Mouse (Mus musculus) heart, embryonic 11.5 days (tissue): ENCODE data around the gene Aipl1. TPM values are rescaled to one million over a fixed set of nuclear protein-coding genes. Genes with fewer than 3 reads are reported as not detected.

Experiments used
- ATAC-seq: fragments of 200-750 bp; cut with Nextera tagmentation; replicated peaks from 2 replicates; pipeline ENCODE4 v1.8.0; 2017; ENCODE audit warnings: moderate library complexity; ENCODE audit not compliant: insufficient number of reproducible peaks, low FRiP score, low TSS enrichment
- H3K27ac ChIP-seq: fragments of 300-500 bp; sonication (generic); 2 replicates; pipeline ENCODE4 v1.5.1; 2014; ENCODE audit warnings: mild to moderate bottlenecking, low read depth, low read length
- H3K27me3 ChIP-seq: fragments of 300-500 bp; sonication (generic); 2 replicates; pipeline ENCODE4 v1.6.1; 2014; ENCODE audit warnings: mild to moderate bottlenecking, low read length, mixed read lengths; ENCODE audit not compliant: control insufficient read depth, insufficient read depth
- H3K36me3 ChIP-seq: fragments of 300-500 bp; sonication (generic); 2 replicates; pipeline ENCODE4 v1.6.1; 2014; ENCODE audit warnings: mild to moderate bottlenecking, low read length, moderate library complexity, mixed read lengths; ENCODE audit not compliant: control insufficient read depth, insufficient read depth
- H3K4me1 ChIP-seq: fragments of 300-500 bp; sonication (generic); 2 replicates; pipeline ENCODE4 v1.6.1; 2014; ENCODE audit warnings: low read length; ENCODE audit not compliant: control insufficient read depth, insufficient read depth
- H3K4me2 ChIP-seq: fragments of 300-500 bp; sonication (generic); 2 replicates; pipeline ENCODE4 v1.6.1; 2014; ENCODE audit warnings: mild to moderate bottlenecking, moderate library complexity
- H3K4me3 ChIP-seq: fragments of 300-500 bp; sonication (generic); 2 replicates; pipeline ENCODE4 v1.5.1; 2014; ENCODE audit warnings: low read depth, low read length
- H3K9ac ChIP-seq: fragments of 300-500 bp; sonication (generic); 2 replicates; pipeline ENCODE4 v1.6.1; 2014; ENCODE audit warnings: mild to moderate bottlenecking, low read depth, low read length, moderate library complexity
- H3K9me3 ChIP-seq: fragments of 300-500 bp; sonication (generic); replicated peaks from 2 replicates; pipeline ENCODE4 v1.6.1; 2016; ENCODE audit warnings: low read length; ENCODE audit not compliant: control insufficient read depth
- WGBS: fragments of 180-500 bp; shearing (Covaris S2); extraction: QIAGEN DNeasy Blood & Tissue Kit; methylation state at CpG from one replicate; pipeline ENCODE4 v1.1.7; 2014; ENCODE audit not compliant: insufficient replicate concordance; 5-methylcytosine and 5-hydroxymethylcytosine counted together
- polyA plus RNA-seq: library from polyadenylated mRNA; unstranded; fragments of >200 nt; fragmentation: Nextera tagmentation; extraction: Ambion mirVana; gene quantifications from 2 replicates; pipeline ENCODE4 v1.2.1, GENCODE M21; 2014

Aipl1 gene
- polyA plus RNA-seq, 1 experiment from 2014 or later: 0.34 TPM

DNA sequence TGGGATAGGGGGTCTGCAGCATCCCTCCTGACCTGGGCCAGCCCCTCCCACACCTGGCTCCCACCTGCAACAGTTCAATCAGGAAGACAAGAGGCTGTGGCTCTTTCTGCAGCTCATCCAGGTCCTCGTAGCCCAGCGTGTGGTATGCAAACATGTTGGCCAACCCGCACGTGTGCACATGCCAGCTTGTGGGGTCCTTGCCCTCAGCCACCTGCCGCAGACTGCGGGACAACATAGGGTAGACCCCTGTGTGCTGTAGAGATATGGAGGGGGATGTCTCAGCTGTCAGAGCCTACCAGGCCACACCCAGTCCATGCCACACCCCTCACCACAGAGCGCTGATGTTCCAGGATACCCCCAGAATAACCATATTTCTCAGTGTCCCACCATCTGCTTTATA is 6.0 kb downstream of the Aipl1 start:
- Histone ChIP-seq H3K9ac (no peak overlapping the region), H3K4me3 (no peak overlapping the region), H3K9me3 (no peaks in the 10 kb centered on the region), H3K36me3 (no peaks in the 10 kb centered on the region), H3K4me2 (no peak overlapping the region), H3K27me3 (peaks cover 19% of the 10 kb centered on the region), H3K4me1 (peaks cover 11% of the 10 kb centered on the region), H3K27ac (no peak overlapping the region)
- ATAC-seq: 0 out of 2 replicates have a peak, but pooled peaks have one; percentile 27
- WGBS: 70% methylated on average over 7 of the region's 7 CpGs

DNA sequence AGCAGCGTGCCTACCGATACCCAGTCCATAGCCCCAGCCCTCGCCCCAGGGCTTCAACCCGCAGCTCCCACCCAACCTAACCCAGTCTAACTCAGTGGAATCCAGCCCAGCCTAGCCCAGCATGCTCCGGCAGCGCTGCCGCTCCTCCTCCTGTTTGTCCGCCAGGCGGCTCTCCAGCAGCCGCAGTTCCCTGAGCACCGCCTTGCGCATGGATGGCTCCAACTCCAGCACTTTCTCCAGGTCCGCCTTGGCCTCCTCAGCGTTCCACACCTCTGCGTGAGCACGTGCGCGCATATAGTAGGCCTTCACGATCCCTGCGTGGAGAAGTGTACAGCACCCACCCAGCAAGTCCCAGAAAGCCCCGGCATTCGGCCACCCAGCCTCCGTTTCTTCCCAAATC is 8.2 kb downstream of the Aipl1 start:
- Histone ChIP-seq H3K9me3 (no peaks in the 10 kb centered on the region), H3K4me1 (peaks cover 6% of the 10 kb centered on the region), H3K4me2 (peak overlapping the region; percentile 7; the same call in 1 of the 2 replicates), H3K27me3 (peaks cover 23% of the 10 kb centered on the region), H3K27ac (no peak overlapping the region), H3K9ac (no peak overlapping the region), H3K4me3 (no peak overlapping the region), H3K36me3 (no peaks in the 10 kb centered on the region)
- no peak for ATAC-seq
- 21% methylated on average over 22 of the region's 23 CpGs for WGBS

DNA sequence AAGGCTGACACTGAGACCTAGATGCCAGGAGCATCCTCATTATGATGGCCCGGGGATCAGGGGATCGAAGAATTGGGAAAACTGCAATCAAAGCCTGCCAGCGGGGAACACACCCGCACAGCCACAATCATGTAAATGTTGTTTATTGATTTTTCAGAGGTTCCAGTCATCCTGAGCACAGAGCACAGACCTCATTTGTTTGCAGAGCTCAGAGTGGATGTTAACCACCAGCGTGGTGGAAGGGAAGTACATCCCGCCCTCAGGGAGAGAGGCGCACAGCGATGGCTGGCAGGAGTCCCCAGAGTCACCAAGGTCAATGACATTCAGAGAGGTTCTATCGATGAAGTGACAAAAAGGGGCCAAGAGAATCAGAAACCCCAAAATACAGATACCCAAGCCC is 9.5 kb downstream of the Aipl1 start:
- Histone ChIP-seq H3K4me3 (no peak overlapping the region), H3K4me2 (no peak overlapping the region), H3K27me3 (peaks cover 23% of the 10 kb centered on the region), H3K4me1 (peaks cover 7% of the 10 kb centered on the region), H3K9ac (no peak overlapping the region), H3K27ac (no peak overlapping the region), H3K9me3 (no peaks in the 10 kb centered on the region), H3K36me3 (no peaks in the 10 kb centered on the region)
- ATAC-seq: no peak
- 82% methylated on average over 9 of the region's 9 CpGs for WGBS

DNA sequence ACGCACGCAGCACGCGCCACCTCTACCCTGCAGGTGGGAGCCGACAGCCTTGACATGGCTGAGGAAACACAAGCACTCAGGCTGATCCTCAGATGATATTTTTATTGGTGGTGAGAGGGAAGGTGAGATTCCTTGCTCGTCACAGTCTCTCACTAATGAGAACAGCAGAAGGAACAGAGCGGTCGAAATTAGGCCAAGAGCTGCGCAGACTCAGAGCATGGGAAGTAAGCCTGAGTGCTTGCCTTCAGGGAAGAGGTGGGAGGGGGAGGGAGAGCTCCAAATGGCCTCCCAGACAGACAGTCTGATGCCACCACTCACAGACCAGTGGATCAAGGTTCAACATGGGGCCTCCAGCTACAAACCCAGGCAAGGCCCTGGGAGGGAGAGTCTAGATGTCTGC is 10.8 kb downstream of the Aipl1 start:
- peaks cover 3% of the 10 kb centered on the region; the same call in 1 of the 2 replicates for H3K4me1 ChIP-seq
- no peaks in the 10 kb centered on the region for H3K36me3 ChIP-seq
- H3K27ac ChIP-seq: no peak overlapping the region
- peaks cover 23% of the 10 kb centered on the region for H3K27me3 ChIP-seq
- no peak overlapping the region for H3K4me2 ChIP-seq
- no peaks in the 10 kb centered on the region for H3K9me3 ChIP-seq
- 83% methylated on average over 9 of the region's 9 CpGs for WGBS
- no peak for ATAC-seq
- no peak overlapping the region for H3K9ac ChIP-seq
- H3K4me3 ChIP-seq: no peak overlapping the region

DNA sequence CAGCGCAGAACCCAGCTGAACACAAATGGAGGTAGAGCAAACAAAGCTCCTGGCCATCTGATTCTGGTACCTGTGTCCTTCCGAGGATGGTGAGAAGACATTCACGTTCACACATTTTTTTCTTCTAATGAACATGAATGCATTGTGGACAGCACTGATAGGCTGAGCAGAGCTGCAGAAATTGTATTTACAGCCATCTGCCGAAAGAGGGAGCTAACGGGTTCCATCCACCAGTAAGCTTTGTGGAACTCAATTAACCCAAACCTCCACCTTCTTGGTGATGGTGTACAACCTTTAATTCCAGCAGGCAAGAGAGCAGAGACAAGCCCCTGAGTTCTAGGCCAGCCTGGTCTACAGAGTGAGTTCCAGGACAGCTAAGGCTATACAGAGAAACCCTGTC is 11.5 kb downstream of the Aipl1 start:
- Histone ChIP-seq H3K4me1 (peaks cover 3% of the 10 kb centered on the region; the same call in 1 of the 2 replicates), H3K27me3 (peaks cover 23% of the 10 kb centered on the region), H3K36me3 (no peaks in the 10 kb centered on the region), H3K9me3 (no peaks in the 10 kb centered on the region), H3K4me2 (no peak overlapping the region), H3K9ac (no peak overlapping the region), H3K27ac (no peak overlapping the region), H3K4me3 (no peak overlapping the region)
- WGBS: 32% methylated on average over 5 of the region's 5 CpGs
- ATAC-seq: no peak

DNA sequence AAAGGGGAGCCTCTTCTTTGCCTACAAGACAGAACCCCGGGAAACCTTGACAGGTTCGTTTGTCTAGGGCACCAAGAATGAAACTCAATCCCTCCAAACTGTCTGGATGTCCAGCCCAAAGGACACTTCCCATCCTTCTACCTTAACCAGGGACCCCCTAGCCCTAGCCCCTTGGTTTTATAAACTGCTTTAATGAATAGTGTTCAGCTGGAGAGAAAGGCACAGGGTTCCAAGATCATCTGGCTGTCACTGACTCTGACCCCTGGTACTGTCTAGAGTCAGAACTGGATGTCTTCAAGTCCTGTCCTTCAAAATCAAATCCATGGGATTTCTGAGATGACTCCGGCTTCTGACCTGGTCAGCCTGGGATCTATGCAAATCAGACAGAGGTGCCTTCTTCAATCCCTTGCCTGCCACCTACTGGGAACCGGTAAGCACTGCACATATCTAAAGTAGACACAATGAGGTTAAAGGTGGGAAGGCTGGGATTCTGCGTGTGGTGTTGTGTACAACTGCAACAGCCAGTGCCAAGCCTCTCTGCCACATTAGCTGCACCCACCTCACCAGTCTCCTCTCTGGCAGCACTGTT is 13.0 kb downstream of the Aipl1 start:
- H3K4me1 ChIP-seq: peaks cover 3% of the 10 kb centered on the region; the same call in 1 of the 2 replicates
- H3K27ac ChIP-seq: no peak overlapping the region
- 26% methylated on average over 5 of the region's 5 CpGs for WGBS
- H3K4me3 ChIP-seq: no peak overlapping the region
- peaks cover 13% of the 10 kb centered on the region for H3K27me3 ChIP-seq
- no peaks in the 10 kb centered on the region for H3K36me3 ChIP-seq
- no peak overlapping the region for H3K9ac ChIP-seq
- H3K4me2 ChIP-seq: no peak overlapping the region
- ATAC-seq: no peak
- no peaks in the 10 kb centered on the region for H3K9me3 ChIP-seq

DNA sequence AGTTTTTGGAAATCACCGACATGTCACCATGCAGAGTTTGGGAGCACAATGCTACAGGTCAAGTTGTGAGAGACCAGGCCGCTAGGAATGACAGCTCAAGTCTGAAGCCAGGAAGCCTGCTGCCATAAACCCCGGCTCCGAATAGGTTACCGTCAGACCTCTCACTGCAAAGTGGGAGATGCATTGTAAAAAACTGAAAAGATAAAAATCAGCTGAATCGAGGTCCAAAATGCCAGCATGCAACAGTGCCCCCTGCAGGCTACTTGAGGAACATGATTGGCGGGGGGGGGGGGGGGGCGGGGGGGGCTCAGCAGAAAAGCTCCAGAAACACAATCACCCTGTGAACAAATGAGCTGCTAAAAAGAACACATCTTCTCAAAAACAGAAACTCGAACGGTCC is 13.7 kb downstream of the Aipl1 start:
- peaks cover 3% of the 10 kb centered on the region; the same call in 1 of the 2 replicates for H3K4me1 ChIP-seq
- no peaks in the 10 kb centered on the region for H3K36me3 ChIP-seq
- no peak overlapping the region for H3K4me3 ChIP-seq
- no peak overlapping the region for H3K9ac ChIP-seq
- H3K9me3 ChIP-seq: no peaks in the 10 kb centered on the region
- no peak for ATAC-seq
- H3K27me3 ChIP-seq: 0 out of 2 replicates have a peak, but pooled peaks cover 8% of the 10 kb centered on the region
- no peak overlapping the region for H3K4me2 ChIP-seq
- 51% methylated on average over 10 of the region's 10 CpGs for WGBS
- no peak overlapping the region for H3K27ac ChIP-seq

DNA sequence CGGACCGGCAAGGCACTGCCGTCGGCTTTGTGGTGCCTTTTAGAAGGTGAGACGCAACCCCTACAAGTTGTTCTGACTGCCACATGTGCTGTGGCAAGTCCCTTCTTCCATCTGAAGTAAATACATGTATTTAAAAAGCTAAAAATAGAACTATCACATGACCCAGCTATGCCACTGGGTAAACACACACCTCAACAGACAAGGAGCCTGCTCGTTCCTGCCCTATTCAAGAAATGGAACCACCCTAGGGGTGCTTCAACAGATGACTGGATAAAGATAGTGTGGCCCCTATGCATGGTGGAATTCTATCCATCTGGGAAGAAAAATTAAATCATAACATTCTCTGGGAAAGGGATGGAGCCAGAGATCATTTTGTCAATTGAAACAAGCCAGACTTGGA is 14.5 kb downstream of the Aipl1 start:
- 72% methylated on average over 6 of the region's 6 CpGs for WGBS
- peaks cover 3% of the 10 kb centered on the region; the same call in 1 of the 2 replicates for H3K4me1 ChIP-seq
- H3K4me2 ChIP-seq: no peak overlapping the region
- ATAC-seq: no peak
- H3K9ac ChIP-seq: no peak overlapping the region
- no peak overlapping the region for H3K4me3 ChIP-seq
- no peak overlapping the region for H3K27ac ChIP-seq
- H3K36me3 ChIP-seq: no peaks in the 10 kb centered on the region
- H3K27me3 ChIP-seq: 0 out of 2 replicates have a peak, but pooled peaks cover 8% of the 10 kb centered on the region
- no peaks in the 10 kb centered on the region for H3K9me3 ChIP-seq

DNA sequence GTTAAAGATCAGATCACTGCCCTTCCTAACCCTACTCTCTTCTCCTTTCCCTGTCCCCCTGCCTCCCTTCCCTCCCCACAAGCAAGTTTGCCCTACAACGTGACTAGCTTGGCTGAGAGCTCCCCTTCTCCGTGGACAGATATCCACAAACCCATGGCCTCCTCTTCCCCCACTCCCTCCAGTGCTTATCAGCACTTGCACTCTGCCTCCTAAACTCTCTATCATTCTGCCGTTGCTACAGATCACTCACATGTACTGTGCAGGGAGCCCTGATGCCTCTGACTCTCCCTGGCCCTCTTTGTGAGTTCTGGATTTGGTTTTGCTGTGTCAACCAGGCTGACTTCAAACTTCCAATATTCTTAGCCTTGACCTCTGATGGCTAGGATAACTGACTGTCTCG is 16.3 kb downstream of the Aipl1 start:
- Histone ChIP-seq H3K9me3 (no peaks in the 10 kb centered on the region), H3K36me3 (no peaks in the 10 kb centered on the region), H3K4me2 (no peak overlapping the region), H3K4me1 (peaks cover 3% of the 10 kb centered on the region; the same call in 1 of the 2 replicates), H3K9ac (no peak overlapping the region), H3K27me3 (0 out of 2 replicates have a peak, but pooled peaks cover 5% of the 10 kb centered on the region), H3K27ac (no peak overlapping the region), H3K4me3 (no peak overlapping the region)
- WGBS: 38% methylated on average over 4 of the region's 4 CpGs
- ATAC-seq: no peak
